Mouse (Mus musculus): ENCODE data around the gene Zfp36l2.

DNA sequence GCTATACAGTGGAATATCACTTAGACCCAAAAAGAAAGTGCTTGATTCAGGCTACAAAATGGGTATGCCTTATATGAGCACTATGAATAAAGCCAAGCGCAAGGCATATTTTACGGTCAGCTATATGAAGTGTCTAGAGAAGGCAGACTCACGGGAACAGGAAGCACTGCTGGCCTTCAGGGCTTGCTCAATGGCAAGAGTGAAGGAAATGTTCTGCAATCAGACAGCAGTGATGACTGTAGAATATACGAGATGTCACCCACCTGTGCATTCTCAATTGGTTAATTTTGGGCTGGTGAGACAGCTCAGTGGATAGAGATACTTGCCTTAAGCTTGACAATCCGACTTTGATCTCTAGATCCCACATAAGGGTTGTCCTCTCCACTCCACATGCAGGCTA lies 13.4 kb upstream of the Zfp36l2 start:
- TF ChIP-seq E2F4 (IDR thresholded peaks at IDR 0.05; ENCODE audit: insufficient read depth) (no peak), TCF12 (IDR thresholded peaks at IDR 0.05; ENCODE audit: insufficient read depth, poor library complexity, severe bottlenecking) (no peak), MYOD1 (IDR thresholded peaks at IDR 0.05; ENCODE audit: control insufficient read depth in 1 of 3, insufficient read length in 2 of 3, low read depth in 2 of 3) (no peak), POLR2A (IDR thresholded peaks at IDR 0.05; ENCODE audit: insufficient read length, low read depth) (no peak), CEBPB (IDR thresholded peaks at IDR 0.05; ENCODE audit: insufficient read depth, poor library complexity, severe bottlenecking) (no peak), MAX (IDR thresholded peaks at IDR 0.05; ENCODE audit: low read depth) (no peak), POLR2AphosphoS2 (IDR thresholded peaks at IDR 0.05; ENCODE audit: insufficient read length, low read depth) (no peak), MYOG (IDR thresholded peaks at IDR 0.05; ENCODE audit: control insufficient read depth in 1 of 3, insufficient read depth in 1 of 3, insufficient read length in 2 of 3, low read depth in 2 of 3) (no peak)

Measured in myocyte (in vitro differentiated cells).